Mouse (Mus musculus) adrenal gland, adult 10 weeks (tissue): ENCODE data around the gene Hsdl1. TPM values are rescaled to one million over a fixed set of nuclear protein-coding genes. Genes with fewer than 3 reads are reported as not detected.

Experiments used
- polyA plus RNA-seq: library from polyadenylated mRNA; stranded (reverse); fragments of 350-450 nt; fragmentation: Illumina TruSeq; extraction: RNeasy Lipid Tissue Mini Kit (QIAGEN cat#74804); gene quantifications from one replicate; pipeline ENCODE4 v1.2.3, GENCODE M21; 2014; ENCODE audit warnings: low read depth, low replicate concordance

Hsdl1 gene
- 10.4 TPM for polyA plus RNA-seq

DNA sequence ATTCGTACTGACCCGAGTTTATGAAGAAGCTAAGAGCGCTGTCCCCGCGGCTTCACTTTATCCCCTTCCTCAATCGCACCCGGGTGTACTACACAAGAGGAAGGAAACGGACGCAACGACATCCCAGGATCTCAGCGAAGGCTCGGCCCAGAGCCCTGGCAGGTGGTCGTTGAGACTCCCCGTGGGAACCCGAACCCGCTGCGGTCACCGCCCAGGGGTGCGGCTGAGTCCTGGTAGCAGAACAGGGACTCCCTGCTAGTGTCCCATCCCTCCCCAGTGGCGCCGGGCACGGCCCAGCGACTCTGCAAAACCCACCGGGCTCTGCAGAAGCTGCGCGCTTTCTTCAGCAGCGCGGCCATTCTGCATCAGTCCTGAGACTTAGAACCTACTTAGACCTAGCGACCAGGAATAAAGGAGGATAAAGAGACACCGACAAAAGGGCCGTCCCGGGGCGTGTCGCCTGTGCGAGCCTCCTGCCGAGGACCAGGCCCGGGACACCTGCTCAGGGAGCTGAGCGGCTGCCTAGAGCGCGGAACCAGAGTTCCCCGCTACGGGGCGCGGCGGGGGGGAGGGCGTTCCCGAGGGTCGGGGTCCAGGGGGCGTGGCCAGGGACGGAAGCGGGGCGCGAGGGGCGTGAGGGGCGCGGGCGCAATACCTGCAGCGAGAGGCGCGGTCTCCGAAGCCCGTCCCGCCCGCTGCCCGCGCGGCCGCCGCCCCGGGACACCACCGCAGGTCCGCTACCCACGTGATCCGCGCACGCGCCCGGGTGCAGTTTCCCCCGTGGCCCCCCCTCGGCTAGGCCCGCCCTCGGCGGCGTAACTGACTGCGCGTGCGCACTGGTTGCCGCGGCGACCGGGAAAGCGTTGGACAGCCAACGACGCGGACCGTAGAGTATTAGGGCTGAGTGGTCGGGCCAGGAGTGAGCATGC, at the start of gene Hsdl1, which contains the start of gene Dnaaf1:
Gene Hsdl1, minus strand, starts transcription at position 747 of the 929 bp plus-strand sequence.
Gene Dnaaf1, plus strand, starts transcription at position 799 of the 929 bp plus-strand sequence.

DNA sequence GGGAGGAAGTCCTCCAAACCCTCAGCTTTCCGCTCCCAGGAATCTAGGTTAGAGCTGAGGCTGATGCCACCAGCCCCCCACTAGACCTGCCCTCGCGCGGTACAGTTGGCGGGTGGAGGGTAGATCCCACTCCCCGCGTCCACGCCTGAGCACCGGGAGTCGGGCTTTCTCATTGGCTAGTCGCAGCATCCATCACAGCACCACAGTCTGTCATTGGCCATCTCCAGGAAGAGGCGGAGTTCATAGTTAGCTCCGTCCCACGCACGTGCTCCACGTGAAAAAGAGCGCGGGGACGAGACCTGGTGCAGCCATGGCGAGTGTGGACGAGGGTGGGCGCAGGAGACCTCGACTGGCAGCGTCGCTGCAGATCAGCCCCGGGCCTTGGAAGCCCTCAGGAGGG, 37.5 kb upstream of the Hsdl1 start, which contains the start of gene Adad2:
Gene Adad2, plus strand, starts transcription at position 277 of the 400 bp plus-strand sequence.

DNA sequence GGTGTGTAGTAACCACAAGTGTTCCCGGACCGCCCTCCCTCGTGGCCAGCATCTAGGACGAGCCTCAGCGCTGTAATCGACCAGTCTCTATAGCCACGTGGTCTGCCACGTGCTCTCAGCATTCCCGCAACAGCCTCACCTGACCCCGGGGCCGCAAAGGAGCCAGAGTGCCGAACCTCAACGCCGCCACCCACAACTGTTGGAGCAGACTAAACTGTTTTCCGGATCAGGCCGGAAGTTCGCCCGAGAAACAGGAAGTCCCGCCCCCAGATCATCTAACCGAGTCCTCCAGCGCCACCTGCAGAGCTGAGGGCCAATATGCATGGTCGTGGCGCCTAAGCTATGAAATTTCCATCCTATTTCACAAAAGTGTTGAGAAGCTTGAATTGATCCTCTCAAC, 30.0 kb upstream of the Hsdl1 start, which contains the start of gene Taf1c:
Gene Taf1c, minus strand, starts transcription at position 227 of the 400 bp plus-strand sequence.

DNA sequence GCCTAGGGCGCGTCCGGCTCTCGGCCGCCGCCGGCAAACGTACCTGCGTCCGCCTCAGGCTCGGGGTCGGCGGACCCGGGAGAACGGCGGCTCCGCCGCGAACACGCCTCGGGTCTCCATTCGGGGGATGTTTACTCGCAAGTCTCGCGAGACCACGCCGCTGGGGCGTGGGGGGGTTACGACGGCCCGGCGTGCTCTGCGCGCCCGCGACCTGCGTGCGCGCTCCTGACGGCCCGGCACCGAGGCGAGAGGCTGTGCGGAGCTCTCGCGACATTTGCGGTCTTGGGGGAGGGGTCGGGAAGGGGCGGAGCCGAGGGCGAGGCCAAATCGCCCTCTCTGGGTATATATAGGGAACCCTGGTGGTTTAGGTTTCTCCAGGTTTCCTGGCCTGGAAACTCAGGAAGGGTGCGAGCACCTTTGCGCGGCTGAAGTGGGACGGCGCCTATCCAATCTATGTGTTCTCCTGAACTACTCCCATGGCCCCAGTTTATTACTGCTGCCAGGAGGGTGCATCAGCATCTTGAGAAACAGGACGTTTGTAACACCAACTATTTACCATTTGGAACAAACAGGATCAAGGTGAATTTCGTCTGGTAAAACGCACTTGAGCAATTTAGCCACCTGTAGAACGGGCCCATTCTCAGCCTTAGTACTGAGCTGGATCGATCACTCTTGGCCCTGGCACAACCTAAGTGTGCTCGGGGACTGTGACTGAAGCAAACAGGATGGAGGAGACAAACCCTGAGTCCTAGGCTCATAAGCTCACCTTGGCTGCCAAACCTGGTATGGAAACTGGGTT, 16.2 kb downstream of the Hsdl1 start, which contains the start of gene Mbtps1:
Gene Mbtps1, minus strand, starts transcription at position 133 of the 799 bp plus-strand sequence.

Other genes with a start within 250 kb of the Hsdl1 start
- gene Hsbp1, start 230.7 kb downstream of the Hsdl1 start, polyA plus RNA-seq: 295 TPM
- 1.8 TPM for gene Mlycd, start 180.3 kb downstream of the Hsdl1 start, polyA plus RNA-seq
- 0.52 TPM for gene Osgin1, start 141.1 kb downstream of the Hsdl1 start, polyA plus RNA-seq
- 1.6 TPM for gene Necab2, start 128.5 kb downstream of the Hsdl1 start, polyA plus RNA-seq
- gene Slc38a8, start 73.5 kb downstream of the Hsdl1 start, polyA plus RNA-seq: not detected
- gene Mbtps1, start 16.4 kb downstream of the Hsdl1 start, polyA plus RNA-seq: 40.6 TPM
- not detected for gene Dnaaf1, start 52 bp upstream of the Hsdl1 start, polyA plus RNA-seq
- gene Taf1c, start 30.0 kb upstream of the Hsdl1 start, polyA plus RNA-seq: not detected
- not detected for gene Adad2, start 37.6 kb upstream of the Hsdl1 start, polyA plus RNA-seq
- gene Kcng4, start 60.5 kb upstream of the Hsdl1 start, polyA plus RNA-seq: not detected
- gene Wfdc1, start 91.2 kb upstream of the Hsdl1 start, polyA plus RNA-seq: 2.9 TPM
- not detected for gene Atp2c2, start 124.8 kb upstream of the Hsdl1 start, polyA plus RNA-seq
- 2.3 TPM for gene Tldc1, start 203.2 kb upstream of the Hsdl1 start, polyA plus RNA-seq